Mouse (Mus musculus): Measurements from ENCODE around the gene Dcun1d4. TPM values are rescaled to one million over a fixed set of nuclear protein-coding genes. Genes with fewer than 3 reads are reported as not detected.

Dcun1d4 gene
- polyA plus RNA-seq, 1 experiment: 32.9 TPM

- no peak overlapping the region for H3K4me3 ChIP-seq (ENCODE audit: low read depth, low read length)
- no peak for TF ChIP-seq POLR2A (IDR thresholded peaks at IDR 0.05; ENCODE audit: insufficient read depth, low read length)
- TF ChIP-seq CTCF (IDR thresholded peaks at IDR 0.05; ENCODE audit: low read depth, low read length): no peak
- TF ChIP-seq EP300 (IDR thresholded peaks at IDR 0.05; ENCODE audit: insufficient read depth, low read depth, low read length): no peak
Measured at GRCm38 (mm10) chr5:73569181-73569580, 88.4 kb downstream of the Dcun1d4 start.

GRCm38 (mm10) chr5:73571395-73572156, 90.8 kb downstream of the Dcun1d4 start:
- TF ChIP-seq CTCF (IDR thresholded peaks at IDR 0.05; ENCODE audit: low read depth, low read length) (no peak), POLR2A (IDR thresholded peaks at IDR 0.05; ENCODE audit: insufficient read depth, low read length) (no peak)
- no peaks in the 10 kb centered on the region for H3K4me1 ChIP-seq (ENCODE audit: control insufficient read depth, insufficient read depth, low read length)
- no peaks in the 10 kb centered on the region for H3K36me3 ChIP-seq (ENCODE audit: control insufficient read depth, insufficient read depth, low read length, poor library complexity, severe bottlenecking)

More at GRCm38 (mm10) chr5:73569181-73569580, 88.4 kb downstream of the Dcun1d4 start:
- Histone ChIP-seq H3K4me1 (ENCODE audit: control insufficient read depth, insufficient read depth, low read length) (no peaks in the 10 kb centered on the region), H3K27ac (ENCODE audit: insufficient read depth, low read length) (no peak overlapping the region), H3K36me3 (ENCODE audit: control insufficient read depth, insufficient read depth, low read length, poor library complexity, severe bottlenecking) (no peaks in the 10 kb centered on the region), H3K9me3 (replicated peaks; ENCODE audit: control insufficient read depth, insufficient read depth, low read length, poor library complexity, severe bottlenecking) (no peaks in the 10 kb centered on the region), H3K9ac (ENCODE audit: low read depth, poor library complexity, severe bottlenecking) (no peak overlapping the region), H3K27me3 (ENCODE audit: control insufficient read depth, insufficient read depth, low read length, poor library complexity, severe bottlenecking) (no peaks in the 10 kb centered on the region)

GRCm38 (mm10) chr5:73572846-73573245, 92.0 kb downstream of the Dcun1d4 start:
- H3K36me3 ChIP-seq (ENCODE audit: control insufficient read depth, insufficient read depth, low read length, poor library complexity, severe bottlenecking): no peaks in the 10 kb centered on the region
- H3K27ac ChIP-seq (ENCODE audit: insufficient read depth, low read length): no peak overlapping the region
- no peak overlapping the region for H3K9ac ChIP-seq (ENCODE audit: low read depth, poor library complexity, severe bottlenecking)
- no peak overlapping the region for H3K4me3 ChIP-seq (ENCODE audit: low read depth, low read length)
- no peaks in the 10 kb centered on the region for H3K4me1 ChIP-seq (ENCODE audit: control insufficient read depth, insufficient read depth, low read length)
- H3K27me3 ChIP-seq (ENCODE audit: control insufficient read depth, insufficient read depth, low read length, poor library complexity, severe bottlenecking): no peaks in the 10 kb centered on the region
- TF ChIP-seq CTCF (IDR thresholded peaks at IDR 0.05; ENCODE audit: low read depth, low read length) (no peak), EP300 (IDR thresholded peaks at IDR 0.05; ENCODE audit: insufficient read depth, low read depth, low read length) (no peak), POLR2A (IDR thresholded peaks at IDR 0.05; ENCODE audit: insufficient read depth, low read length) (no peak)
- H3K9me3 ChIP-seq (replicated peaks; ENCODE audit: control insufficient read depth, insufficient read depth, low read length, poor library complexity, severe bottlenecking): no peaks in the 10 kb centered on the region

More at GRCm38 (mm10) chr5:73571395-73572156, 90.8 kb downstream of the Dcun1d4 start:
- Histone ChIP-seq H3K4me3 (ENCODE audit: low read depth, low read length) (no peak overlapping the region), H3K27me3 (ENCODE audit: control insufficient read depth, insufficient read depth, low read length, poor library complexity, severe bottlenecking) (no peaks in the 10 kb centered on the region), H3K9ac (ENCODE audit: low read depth, poor library complexity, severe bottlenecking) (no peak overlapping the region), H3K9me3 (replicated peaks; ENCODE audit: control insufficient read depth, insufficient read depth, low read length, poor library complexity, severe bottlenecking) (no peaks in the 10 kb centered on the region), H3K27ac (ENCODE audit: insufficient read depth, low read length) (no peak overlapping the region)

- no peak overlapping the region for H3K9ac ChIP-seq (ENCODE audit: low read depth, poor library complexity, severe bottlenecking)
- H3K4me1 ChIP-seq (ENCODE audit: control insufficient read depth, insufficient read depth, low read length): no peaks in the 10 kb centered on the region
- H3K27ac ChIP-seq (ENCODE audit: insufficient read depth, low read length): no peak overlapping the region
- TF ChIP-seq CTCF (IDR thresholded peaks at IDR 0.05; ENCODE audit: low read depth, low read length) (no peak), EP300 (IDR thresholded peaks at IDR 0.05; ENCODE audit: insufficient read depth, low read depth, low read length) (no peak), POLR2A (IDR thresholded peaks at IDR 0.05; ENCODE audit: insufficient read depth, low read length) (no peak)
- no peaks in the 10 kb centered on the region for H3K27me3 ChIP-seq (ENCODE audit: control insufficient read depth, insufficient read depth, low read length, poor library complexity, severe bottlenecking)
- no peak overlapping the region for H3K4me3 ChIP-seq (ENCODE audit: low read depth, low read length)
- no peaks in the 10 kb centered on the region for H3K36me3 ChIP-seq (ENCODE audit: control insufficient read depth, insufficient read depth, low read length, poor library complexity, severe bottlenecking)
- no peaks in the 10 kb centered on the region for H3K9me3 ChIP-seq (replicated peaks; ENCODE audit: control insufficient read depth, insufficient read depth, low read length, poor library complexity, severe bottlenecking)
Measured at GRCm38 (mm10) chr5:73573789-73574188, 93.0 kb downstream of the Dcun1d4 start.

- Histone ChIP-seq H3K4me1 (ENCODE audit: control insufficient read depth, insufficient read depth, low read length) (no peaks in the 10 kb centered on the region), H3K27ac (ENCODE audit: insufficient read depth, low read length) (no peak overlapping the region), H3K36me3 (ENCODE audit: control insufficient read depth, insufficient read depth, low read length, poor library complexity, severe bottlenecking) (no peaks in the 10 kb centered on the region), H3K9me3 (replicated peaks; ENCODE audit: control insufficient read depth, insufficient read depth, low read length, poor library complexity, severe bottlenecking) (no peaks in the 10 kb centered on the region), H3K9ac (ENCODE audit: low read depth, poor library complexity, severe bottlenecking) (no peak overlapping the region), H3K27me3 (ENCODE audit: control insufficient read depth, insufficient read depth, low read length, poor library complexity, severe bottlenecking) (no peaks in the 10 kb centered on the region), H3K4me3 (ENCODE audit: low read depth, low read length) (no peak overlapping the region)
- TF ChIP-seq CTCF (IDR thresholded peaks at IDR 0.05; ENCODE audit: low read depth, low read length) (no peak), POLR2A (IDR thresholded peaks at IDR 0.05; ENCODE audit: insufficient read depth, low read length) (no peak), EP300 (IDR thresholded peaks at IDR 0.05; ENCODE audit: insufficient read depth, low read depth, low read length) (no peak)
Measured at GRCm38 (mm10) chr5:73574616-73575015, 93.8 kb downstream of the Dcun1d4 start.

GRCm38 (mm10) chr5:73576708-73577107, 95.9 kb downstream of the Dcun1d4 start:
- Histone ChIP-seq H3K9me3 (replicated peaks; ENCODE audit: control insufficient read depth, insufficient read depth, low read length, poor library complexity, severe bottlenecking) (no peaks in the 10 kb centered on the region), H3K4me3 (ENCODE audit: low read depth, low read length) (no peak overlapping the region), H3K9ac (ENCODE audit: low read depth, poor library complexity, severe bottlenecking) (no peak overlapping the region), H3K27ac (ENCODE audit: insufficient read depth, low read length) (no peak overlapping the region), H3K4me1 (ENCODE audit: control insufficient read depth, insufficient read depth, low read length) (no peaks in the 10 kb centered on the region), H3K36me3 (ENCODE audit: control insufficient read depth, insufficient read depth, low read length, poor library complexity, severe bottlenecking) (no peaks in the 10 kb centered on the region), H3K27me3 (ENCODE audit: control insufficient read depth, insufficient read depth, low read length, poor library complexity, severe bottlenecking) (no peaks in the 10 kb centered on the region)
- TF ChIP-seq CTCF (IDR thresholded peaks at IDR 0.05; ENCODE audit: low read depth, low read length) (no peak), EP300 (IDR thresholded peaks at IDR 0.05; ENCODE audit: insufficient read depth, low read depth, low read length) (no peak)

All from ES-Bruce4 (cell line).